Mouse (Mus musculus): ENCODE data around the gene Prlh.

The Prlh gene

DNA sequence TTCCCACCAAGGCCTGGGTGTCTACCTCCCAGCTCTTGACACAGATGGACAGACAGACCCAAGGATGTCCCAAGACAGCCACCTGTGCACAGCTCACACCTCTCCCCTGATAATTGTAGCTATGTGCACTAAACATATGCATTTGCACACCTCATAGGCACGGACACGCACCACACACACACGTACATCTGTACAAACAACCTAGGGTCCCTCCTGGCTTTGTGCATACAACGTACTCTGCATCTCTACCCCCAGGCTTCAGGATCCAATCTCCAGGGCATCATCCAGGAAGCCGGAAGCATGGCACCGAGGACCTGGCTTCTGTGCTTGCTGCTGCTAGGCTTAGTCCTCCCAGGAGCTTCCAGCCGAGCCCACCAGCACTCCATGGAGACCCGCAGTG, at the start of gene Prlh:
Gene Prlh (plus strand): TSS at position 301 of the 400 bp plus-strand sequence.
- in situ Hi-C loops (cut with MboI; ENCODE audit: low pct_unique_long_range_greater_than_20kb in 1 of 2, low sequenced_read_pairs in 2 of 2, unreplicated experiment in 1 of 2), result no loop called here

DNA sequence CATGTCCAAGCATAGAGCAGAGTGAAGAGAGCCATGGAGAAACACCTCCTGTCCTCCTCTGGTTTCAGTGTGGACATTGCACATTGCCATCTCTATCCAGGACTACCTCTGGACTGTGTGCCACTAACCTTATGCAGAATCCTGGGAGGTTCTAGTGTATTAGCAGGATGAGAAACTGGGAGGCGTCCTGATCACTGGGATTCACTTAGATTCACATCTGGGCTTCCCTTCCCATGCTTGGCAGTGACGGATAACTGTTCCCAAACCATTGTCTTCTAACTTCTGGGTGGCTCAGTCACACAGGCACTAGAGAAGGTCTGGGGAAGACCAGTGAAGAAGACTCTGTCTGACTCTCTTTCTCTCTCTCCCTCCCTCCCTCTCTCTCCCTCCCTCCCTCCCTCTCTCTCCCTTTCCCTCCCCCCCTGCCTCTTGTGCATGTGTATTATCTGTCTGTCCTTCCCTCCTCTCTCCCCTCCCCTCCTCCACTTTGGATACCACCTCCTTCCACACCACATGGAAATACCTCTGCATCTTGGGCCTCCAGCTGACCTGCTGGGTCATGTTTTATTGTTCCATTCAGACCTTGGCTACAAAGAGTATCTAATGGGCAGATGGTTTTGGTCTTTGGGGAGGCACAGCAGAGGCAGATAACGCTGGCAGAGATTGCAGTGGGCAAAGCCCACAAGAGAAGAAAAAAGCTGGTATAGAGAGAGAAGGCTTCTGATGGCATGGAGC, 49.5 kb upstream of the Prlh start:
- in situ Hi-C loops (cut with MboI; ENCODE audit: low pct_unique_long_range_greater_than_20kb in 1 of 2, low sequenced_read_pairs in 2 of 2, unreplicated experiment in 1 of 2), result no loop called here

DNA sequence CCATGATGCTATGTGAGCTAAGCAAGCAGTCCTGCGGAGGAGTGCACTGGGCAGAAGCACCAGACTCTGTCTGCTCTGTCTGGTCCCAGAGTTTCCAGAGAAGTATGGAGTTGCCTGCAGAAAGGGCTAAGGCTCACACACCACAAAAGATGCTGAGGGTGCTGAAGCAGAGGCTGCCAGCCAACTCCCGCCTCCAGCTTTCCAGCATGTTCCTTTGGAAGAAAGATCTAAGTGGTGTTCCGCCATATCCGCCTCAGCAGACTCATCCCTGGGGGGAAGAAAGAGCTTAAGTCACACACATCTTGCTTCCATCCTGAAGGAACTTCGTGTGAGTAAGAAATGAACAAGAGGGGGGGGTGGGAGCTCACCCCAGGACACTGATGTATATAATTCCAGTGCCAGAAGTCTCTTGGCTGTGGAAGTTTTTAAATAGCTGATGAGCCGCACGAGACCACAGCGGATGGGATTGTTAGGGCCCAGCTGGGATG, 48.9 kb upstream of the Prlh start:
- in situ Hi-C loops (cut with MboI; ENCODE audit: low pct_unique_long_range_greater_than_20kb in 1 of 2, low sequenced_read_pairs in 2 of 2, unreplicated experiment in 1 of 2), result no loop called here

DNA sequence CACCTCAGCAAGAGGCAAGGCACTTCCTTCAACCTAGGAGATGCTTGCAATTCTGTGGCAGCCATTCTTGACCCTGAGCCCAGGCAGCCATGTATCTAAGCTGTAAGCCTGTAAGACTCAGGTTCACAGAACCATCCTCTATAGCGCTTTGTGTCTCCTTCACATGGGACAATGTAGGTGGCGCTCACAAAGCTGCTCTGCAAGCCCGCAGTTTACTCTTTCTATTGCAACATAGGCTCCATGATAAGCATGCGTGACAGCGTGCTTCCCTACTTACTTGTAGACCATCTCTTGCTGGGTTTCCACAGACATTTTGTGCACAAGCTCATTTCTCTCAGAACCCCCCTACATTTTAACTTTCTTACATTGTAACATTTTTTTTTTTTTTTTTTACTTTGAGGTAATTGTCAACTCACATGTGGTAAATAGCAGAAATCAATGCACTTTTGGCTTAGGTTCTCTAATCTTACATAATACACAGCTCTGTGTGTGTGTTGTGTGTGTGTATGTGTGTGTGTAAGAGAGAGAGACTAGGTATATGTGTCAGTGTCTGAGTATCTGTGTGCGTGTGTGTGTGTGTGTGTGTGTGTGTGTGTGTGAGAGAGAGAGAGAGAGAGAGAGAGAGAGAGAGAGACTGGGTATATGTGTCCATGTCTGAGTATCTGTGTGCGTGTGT, 48.0 kb upstream of the Prlh start:
- in situ Hi-C loops (cut with MboI; ENCODE audit: low pct_unique_long_range_greater_than_20kb in 1 of 2, low sequenced_read_pairs in 2 of 2, unreplicated experiment in 1 of 2), result no loop called here

DNA sequence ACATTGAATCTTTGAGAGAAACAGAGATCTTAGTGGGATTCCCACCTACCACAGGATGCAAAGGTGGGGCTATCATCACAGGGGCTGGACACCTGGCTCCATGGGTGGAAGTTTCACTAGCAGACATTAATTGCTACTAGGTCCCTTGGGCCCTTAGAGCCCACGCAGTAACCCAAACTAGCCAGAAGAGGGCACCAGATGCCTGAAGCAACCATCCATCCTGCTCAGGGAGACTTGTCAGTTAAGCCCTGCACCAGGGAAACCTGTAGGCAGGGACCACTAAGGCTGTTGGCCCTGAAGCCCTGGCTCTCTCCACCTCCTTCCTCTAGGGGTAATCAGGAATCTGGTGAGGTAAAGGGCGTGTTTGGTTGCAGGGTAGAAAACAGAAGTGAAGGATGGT, 46.6 kb upstream of the Prlh start:
- in situ Hi-C loops (cut with MboI; ENCODE audit: low pct_unique_long_range_greater_than_20kb in 1 of 2, low sequenced_read_pairs in 2 of 2, unreplicated experiment in 1 of 2), result no loop called here

DNA sequence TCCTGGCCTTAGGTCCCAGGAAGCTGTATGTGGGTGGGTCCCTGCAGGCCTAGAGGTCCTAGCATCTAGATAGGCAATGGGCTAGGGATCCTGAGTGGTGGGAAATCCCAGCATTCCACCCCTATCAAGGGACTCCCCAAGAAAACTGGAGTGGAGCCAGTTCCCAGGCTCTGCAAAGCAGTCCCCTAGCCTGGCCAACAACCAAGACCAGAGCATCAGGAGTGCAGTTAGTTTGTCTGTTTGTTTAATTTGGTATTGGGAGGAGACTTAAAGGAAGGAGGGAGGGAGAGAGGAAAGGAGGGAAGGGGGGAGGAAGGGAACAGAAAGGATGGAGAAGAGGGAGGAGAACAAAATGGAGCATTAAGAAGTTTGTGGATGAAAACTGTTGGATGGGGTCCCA, 43.7 kb upstream of the Prlh start:
- in situ Hi-C loops (cut with MboI; ENCODE audit: low pct_unique_long_range_greater_than_20kb in 1 of 2, low sequenced_read_pairs in 2 of 2, unreplicated experiment in 1 of 2), result no loop called here

DNA sequence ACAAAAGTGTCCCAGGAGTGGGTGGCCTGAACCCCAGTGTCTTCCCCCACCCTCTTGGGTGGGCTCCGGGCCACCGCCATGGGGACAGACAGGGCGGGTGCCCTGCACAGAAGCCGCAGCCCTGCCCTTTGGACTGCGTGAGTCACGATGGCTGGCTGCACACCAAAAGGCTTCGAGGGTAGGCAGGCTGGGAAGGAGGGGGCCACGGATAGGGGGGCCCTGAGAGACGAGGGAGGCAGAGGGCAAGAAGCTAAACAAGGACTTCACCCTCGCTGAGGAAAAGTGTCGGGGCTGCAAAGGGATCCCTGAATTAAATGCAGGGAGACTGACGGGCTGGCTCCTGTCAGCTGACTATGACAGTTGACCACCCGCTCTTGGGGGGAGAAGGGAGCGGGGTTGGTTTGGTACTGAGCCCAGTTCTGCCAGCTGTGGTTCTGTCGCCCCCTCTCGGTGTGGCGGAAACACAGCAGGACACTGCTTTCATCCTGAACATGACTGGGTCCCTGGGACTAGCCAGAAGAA, 43.2 kb upstream of the Prlh start:
- in situ Hi-C loops (cut with MboI; ENCODE audit: low pct_unique_long_range_greater_than_20kb in 1 of 2, low sequenced_read_pairs in 2 of 2, unreplicated experiment in 1 of 2), result no loop called here

DNA sequence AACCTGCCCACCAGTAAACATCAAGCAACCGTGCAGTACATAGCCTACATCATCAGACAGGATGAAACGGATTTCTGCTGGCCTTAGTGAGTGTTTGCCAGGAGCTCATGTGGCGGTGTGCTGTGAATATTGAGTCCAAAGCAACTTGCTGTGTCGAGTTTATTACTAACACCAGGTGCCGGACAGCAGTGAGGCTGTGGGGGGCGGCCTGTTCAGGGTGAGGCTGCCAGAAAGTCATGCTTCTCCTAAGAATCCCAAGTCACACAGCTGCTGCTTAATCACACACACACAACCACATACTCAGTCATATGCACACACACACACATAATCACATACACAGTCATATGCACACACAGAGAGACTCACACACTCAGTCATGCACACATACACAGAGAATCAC, 39.7 kb upstream of the Prlh start:
- in situ Hi-C loops (cut with MboI; ENCODE audit: low pct_unique_long_range_greater_than_20kb in 1 of 2, low sequenced_read_pairs in 2 of 2, unreplicated experiment in 1 of 2), result no loop called here

DNA sequence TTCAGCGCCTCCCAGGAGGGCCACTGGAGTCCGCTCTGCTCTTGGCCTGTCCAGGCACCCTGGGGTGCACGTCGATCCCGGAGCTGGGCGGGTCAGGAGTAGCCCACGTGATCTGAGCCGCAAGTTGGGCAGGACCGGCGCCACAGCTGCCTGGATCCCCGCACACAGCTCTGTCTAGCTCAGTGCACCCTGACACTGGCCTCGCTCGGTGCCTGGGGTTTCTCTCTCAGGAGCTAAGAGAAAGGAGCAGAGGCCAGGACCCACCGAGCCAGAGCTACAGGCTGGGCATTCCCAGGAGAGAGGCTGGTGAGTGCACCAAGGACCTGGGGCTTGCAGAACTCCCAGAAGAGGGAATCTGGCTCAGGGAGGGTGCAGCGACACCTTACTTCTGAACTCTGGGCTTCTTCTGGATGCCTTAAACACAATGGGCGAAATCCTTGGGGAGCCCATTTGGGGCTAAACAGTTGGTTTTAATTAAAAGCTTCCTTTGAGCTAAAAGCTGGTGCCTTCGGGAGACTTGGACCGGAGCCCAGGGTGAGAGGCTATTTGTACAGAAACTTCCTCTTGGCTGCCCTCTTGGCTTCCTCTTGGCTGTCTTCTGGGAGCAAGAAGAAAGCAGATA, 37.8 kb upstream of the Prlh start, which contains the start of gene Mlph:
Gene Mlph (plus strand): TSS at position 138 of the 622 bp plus-strand sequence.
- in situ Hi-C loops (cut with MboI; ENCODE audit: low pct_unique_long_range_greater_than_20kb in 1 of 2, low sequenced_read_pairs in 2 of 2, unreplicated experiment in 1 of 2), result no loop called here

DNA sequence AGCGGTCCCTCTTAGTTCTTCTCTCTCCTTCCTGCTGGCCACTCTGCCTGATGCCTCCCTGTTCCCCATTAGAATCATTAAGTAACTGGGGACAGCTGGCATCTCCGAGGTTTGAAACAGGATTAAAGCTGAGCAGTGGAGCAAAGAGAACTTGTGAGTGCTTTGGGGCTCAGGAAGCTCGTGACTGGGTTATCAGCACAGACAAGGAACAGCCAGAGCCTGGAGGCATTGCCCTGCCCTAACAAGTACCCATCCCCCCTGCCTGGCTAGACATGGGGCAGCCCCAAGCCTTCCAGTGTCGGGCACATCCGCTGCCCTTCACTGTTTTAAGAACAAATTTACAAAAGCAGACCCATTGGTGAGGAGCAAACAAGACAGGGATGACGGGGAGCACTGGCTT, 35.4 kb upstream of the Prlh start:
- in situ Hi-C loops (cut with MboI; ENCODE audit: low pct_unique_long_range_greater_than_20kb in 1 of 2, low sequenced_read_pairs in 2 of 2, unreplicated experiment in 1 of 2), result no loop called here

DNA sequence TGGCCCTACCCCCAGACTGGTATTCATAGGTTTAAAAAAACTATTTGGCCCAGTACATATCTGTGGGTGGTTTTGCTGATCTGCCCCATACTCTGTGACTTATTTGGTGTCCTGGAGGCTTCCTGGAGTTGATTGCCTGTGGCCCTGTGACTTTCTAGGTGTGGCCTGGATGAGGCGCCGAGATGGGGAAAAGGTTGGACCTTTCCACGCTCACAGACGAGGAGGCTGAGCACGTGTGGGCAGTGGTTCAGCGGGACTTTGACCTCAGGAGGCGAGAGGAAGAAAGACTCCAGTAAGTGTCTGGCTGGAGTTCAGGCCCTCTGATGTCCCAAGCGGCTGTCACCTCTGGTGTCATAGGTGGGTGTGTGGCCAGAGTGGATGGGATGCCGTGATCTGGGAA, 31.2 kb upstream of the Prlh start:
- in situ Hi-C loops (cut with MboI; ENCODE audit: low pct_unique_long_range_greater_than_20kb in 1 of 2, low sequenced_read_pairs in 2 of 2, unreplicated experiment in 1 of 2), result no loop called here

DNA sequence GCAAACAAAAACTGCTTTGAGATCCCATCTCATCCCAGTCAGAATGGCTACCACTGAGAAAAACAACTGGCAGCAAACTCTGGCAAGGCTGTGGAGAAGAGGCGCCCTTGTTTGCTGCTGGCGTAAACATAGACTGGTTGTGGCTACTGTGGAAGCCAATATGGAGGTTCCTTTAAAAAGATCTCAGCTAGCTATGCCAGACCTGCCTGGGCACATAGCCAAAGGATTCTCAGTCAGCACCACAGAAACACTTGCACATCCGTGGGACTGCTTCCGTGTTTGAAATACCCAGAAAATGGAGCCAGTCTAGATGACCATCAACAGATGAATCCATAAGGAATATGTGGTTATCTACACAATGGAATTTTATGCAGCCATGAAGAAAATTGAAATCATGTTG, 26.9 kb upstream of the Prlh start:
- in situ Hi-C loops (cut with MboI; ENCODE audit: low pct_unique_long_range_greater_than_20kb in 1 of 2, low sequenced_read_pairs in 2 of 2, unreplicated experiment in 1 of 2), result no loop called here

DNA sequence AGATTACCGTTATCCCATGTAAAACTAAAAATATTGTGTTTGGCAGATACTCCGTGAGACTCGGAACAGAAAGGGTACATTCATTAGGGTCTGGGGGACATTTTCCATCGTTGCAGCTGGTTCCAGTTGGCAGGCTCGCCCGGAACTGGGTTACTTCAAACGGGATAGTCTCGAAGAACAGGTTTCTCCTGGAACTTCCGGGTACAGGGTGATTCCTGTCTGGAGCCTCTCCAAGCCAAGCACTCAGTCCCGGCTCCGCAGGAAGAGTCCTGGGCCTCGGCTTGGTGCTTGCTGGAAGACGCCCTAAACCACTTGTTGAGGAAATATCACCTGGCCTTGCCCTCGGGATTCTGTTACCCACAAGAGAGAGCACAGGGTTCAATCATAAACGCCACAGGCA, 25.6 kb upstream of the Prlh start:
- in situ Hi-C loops (cut with MboI; ENCODE audit: low pct_unique_long_range_greater_than_20kb in 1 of 2, low sequenced_read_pairs in 2 of 2, unreplicated experiment in 1 of 2), result no loop called here

DNA sequence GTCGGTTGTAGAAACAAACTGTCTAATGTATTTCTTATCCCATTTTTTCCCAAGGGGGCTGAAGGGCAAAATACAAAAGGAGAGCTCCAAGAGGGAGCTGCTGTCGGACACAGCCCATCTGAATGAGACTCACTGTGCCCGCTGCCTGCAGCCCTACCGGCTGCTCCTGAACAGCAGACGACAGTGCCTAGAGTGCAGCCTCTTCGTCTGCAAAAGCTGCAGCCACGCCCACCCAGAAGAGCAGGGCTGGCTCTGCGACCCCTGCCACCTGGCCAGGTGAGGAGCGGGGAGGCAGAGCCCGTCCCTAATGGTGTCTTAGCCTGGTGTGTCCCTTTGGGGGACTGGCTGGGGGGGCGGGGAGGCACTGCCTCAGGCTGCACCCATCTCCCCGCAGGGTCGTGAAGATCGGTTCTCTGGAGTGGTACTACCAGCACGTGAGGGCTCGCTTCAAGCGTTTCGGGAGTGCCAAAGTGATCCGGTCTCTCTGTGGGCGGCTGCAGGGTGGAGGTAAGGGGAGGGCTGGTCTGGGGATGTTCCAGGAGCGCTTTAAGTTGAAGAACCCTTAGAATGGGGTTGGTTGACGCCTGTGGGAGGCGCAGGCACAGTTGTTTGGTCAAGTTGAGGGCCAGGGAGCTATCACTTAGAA, 24.9 kb upstream of the Prlh start:
- in situ Hi-C loops (cut with MboI; ENCODE audit: low pct_unique_long_range_greater_than_20kb in 1 of 2, low sequenced_read_pairs in 2 of 2, unreplicated experiment in 1 of 2), result no loop called here

DNA sequence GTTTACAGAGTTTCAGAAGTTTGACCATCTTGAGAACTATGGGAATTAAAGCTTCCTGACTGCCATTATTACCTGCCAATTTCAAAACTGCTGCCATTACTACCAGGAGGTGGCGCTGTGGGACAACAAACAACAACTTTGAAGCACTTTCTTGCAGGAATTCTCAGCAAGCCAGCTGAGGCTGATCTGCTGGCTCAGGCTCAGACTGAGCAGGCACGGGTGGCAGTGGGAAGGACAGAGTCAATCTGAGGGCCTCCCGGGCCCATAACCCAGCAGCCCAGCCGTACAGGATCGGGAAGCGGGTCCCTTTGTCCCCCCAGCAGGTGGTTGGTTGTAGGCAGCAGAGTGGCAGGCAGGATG, 24.4 kb upstream of the Prlh start:
- in situ Hi-C loops (cut with MboI; ENCODE audit: low pct_unique_long_range_greater_than_20kb in 1 of 2, low sequenced_read_pairs in 2 of 2, unreplicated experiment in 1 of 2), result no loop called here

DNA sequence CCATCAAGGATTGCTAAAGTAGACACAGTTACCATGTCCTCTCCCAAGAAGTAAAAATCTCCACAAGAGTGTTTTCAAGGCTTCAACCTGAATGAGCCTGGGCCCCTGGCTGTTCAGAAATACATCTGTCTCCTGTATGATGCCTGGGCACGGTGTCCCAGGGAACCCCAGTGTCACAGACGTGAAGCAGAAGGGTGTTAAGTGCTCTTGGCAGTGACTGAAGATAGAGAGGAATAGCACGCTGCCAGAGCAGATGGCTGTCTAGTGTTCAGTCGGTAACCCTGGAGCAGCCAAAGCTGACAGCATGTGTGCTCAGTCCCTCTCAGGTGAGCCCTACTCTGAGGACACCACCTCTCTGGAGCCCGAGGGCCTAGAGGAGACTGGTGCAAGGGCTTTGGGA, 19.9 kb upstream of the Prlh start:
- in situ Hi-C loops (cut with MboI; ENCODE audit: low pct_unique_long_range_greater_than_20kb in 1 of 2, low sequenced_read_pairs in 2 of 2, unreplicated experiment in 1 of 2), result no loop called here

DNA sequence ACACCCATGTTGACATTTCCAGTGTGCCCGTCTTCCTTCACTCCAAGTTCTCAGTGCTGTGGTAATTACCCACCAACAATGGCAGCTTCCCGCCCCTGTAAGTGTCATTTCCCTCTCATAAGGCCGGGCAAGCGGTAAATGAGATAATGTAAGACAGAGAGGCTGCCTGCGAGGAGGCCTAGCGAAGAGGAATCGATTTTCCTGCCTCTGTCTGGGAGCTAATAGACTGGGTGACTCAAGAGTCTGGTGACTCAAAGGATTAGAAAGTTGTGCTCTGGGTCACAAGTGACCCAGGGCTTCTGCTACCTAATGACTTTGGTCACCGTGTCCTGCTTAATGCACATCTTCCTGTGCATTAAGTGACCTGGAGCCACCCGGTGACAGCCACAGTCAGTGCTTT, 15.9 kb upstream of the Prlh start:
- in situ Hi-C loops (cut with MboI; ENCODE audit: low pct_unique_long_range_greater_than_20kb in 1 of 2, low sequenced_read_pairs in 2 of 2, unreplicated experiment in 1 of 2), result no loop called here

DNA sequence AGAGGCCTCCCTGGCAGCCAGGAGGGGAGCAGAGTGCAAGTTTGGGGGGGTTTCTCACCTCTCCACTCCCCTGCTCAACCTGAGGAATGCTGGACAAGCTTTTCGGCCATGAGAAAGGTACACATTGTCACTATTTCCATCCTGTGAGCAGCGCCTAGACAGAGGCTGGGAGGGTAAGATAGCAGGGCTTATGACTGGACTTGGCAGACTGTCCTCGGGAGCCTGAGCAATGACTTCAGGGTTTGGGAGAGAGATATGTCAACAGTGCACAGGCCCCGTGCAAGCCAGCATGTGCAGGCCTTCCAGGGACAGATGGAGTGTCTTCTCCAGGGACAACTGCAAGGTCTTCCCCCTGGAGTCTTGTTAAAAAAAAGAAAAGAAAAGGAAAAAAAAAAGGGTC, 12.9 kb upstream of the Prlh start:
- in situ Hi-C loops (cut with MboI; ENCODE audit: low pct_unique_long_range_greater_than_20kb in 1 of 2, low sequenced_read_pairs in 2 of 2, unreplicated experiment in 1 of 2), result no loop called here

DNA sequence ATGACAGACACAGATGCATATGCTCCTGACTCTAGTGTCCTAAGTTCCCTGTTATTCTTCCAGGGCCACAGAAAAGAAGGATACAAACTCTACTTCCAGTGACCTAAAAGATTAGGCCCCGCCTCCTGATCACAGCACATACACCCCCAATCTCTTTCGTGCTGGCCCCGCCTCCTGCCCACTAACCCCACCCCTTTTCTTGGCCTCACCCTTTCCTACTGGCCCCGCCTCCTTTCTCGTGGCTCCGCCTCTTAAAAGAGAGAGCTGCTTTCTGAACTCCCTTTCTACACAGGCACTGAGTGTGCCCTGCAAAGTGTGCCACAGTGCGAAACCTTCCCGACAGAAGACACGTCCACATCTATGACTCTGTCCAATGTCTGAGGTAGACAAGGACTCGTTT, 7.7 kb upstream of the Prlh start:
- in situ Hi-C loops (cut with MboI; ENCODE audit: low pct_unique_long_range_greater_than_20kb in 1 of 2, low sequenced_read_pairs in 2 of 2, unreplicated experiment in 1 of 2), result no loop called here

Data from mouse embryonic stem cell (cell line).